Mouse (Mus musculus): Measurements from ENCODE around the gene Rnf103.
"Not testable (repeated sequence)": the region's sequence is repeated elsewhere in the genome, so short reads cannot be mapped to it uniquely, and the experiment has no call there.

Rnf103 gene

GRCm38 (mm10) chr6:71493675-71494340, at the start of gene Rnf103:
TSS of gene Rnf103 (plus strand) at chr6:71493894.
- DNase-seq (ENCODE audit: low spot score), result peak; percentile 92

- no peak for DNase-seq (ENCODE audit: low spot score)
These were observed 48.9 kb upstream of the Rnf103 start for GRCm38 (mm10) chr6:71444756-71445155.

- no peak for DNase-seq (ENCODE audit: low spot score)
These were observed 48.1 kb upstream of the Rnf103 start for GRCm38 (mm10) chr6:71445560-71445959.

GRCm38 (mm10) chr6:71452792-71453191, 40.9 kb upstream of the Rnf103 start:
- DNase-seq (ENCODE audit: low spot score), result no peak

GRCm38 (mm10) chr6:71453983-71454739, 39.5 kb upstream of the Rnf103 start:
- DNase-seq (ENCODE audit: low spot score), result not testable (repeated sequence)

- DNase-seq (ENCODE audit: low spot score), result no peak
These were observed 35.6 kb upstream of the Rnf103 start for GRCm38 (mm10) chr6:71457956-71458608.

GRCm38 (mm10) chr6:71465146-71465545, 28.5 kb upstream of the Rnf103 start:
- no peak for DNase-seq (ENCODE audit: low spot score)

- DNase-seq (ENCODE audit: low spot score), result no peak
These were observed 25.9 kb upstream of the Rnf103 start for GRCm38 (mm10) chr6:71467766-71468165.

- DNase-seq (ENCODE audit: low spot score), result no peak
These were observed 24.4 kb upstream of the Rnf103 start for GRCm38 (mm10) chr6:71469291-71469690.

- DNase-seq (ENCODE audit: low spot score), result no peak
These were observed 21.7 kb upstream of the Rnf103 start for GRCm38 (mm10) chr6:71471830-71472520.

GRCm38 (mm10) chr6:71472786-71473185, 20.9 kb upstream of the Rnf103 start:
- no peak for DNase-seq (ENCODE audit: low spot score)

- no peak for DNase-seq (ENCODE audit: low spot score)
These were observed 18.1 kb upstream of the Rnf103 start for GRCm38 (mm10) chr6:71475604-71476003.

GRCm38 (mm10) chr6:71476783-71477182, 16.9 kb upstream of the Rnf103 start:
- DNase-seq (ENCODE audit: low spot score), result no peak

- not testable (repeated sequence) for DNase-seq (ENCODE audit: low spot score)
These were observed 14.7 kb upstream of the Rnf103 start for GRCm38 (mm10) chr6:71478816-71479568.

GRCm38 (mm10) chr6:71479588-71479987, 14.1 kb upstream of the Rnf103 start:
- DNase-seq (ENCODE audit: low spot score), result not testable (repeated sequence)

- no peak for DNase-seq (ENCODE audit: low spot score)
These were observed 13.6 kb upstream of the Rnf103 start for GRCm38 (mm10) chr6:71480136-71480535.

GRCm38 (mm10) chr6:71481136-71481535, 12.6 kb upstream of the Rnf103 start:
- no peak for DNase-seq (ENCODE audit: low spot score)

GRCm38 (mm10) chr6:71485246-71485645, 8.4 kb upstream of the Rnf103 start:
- DNase-seq (ENCODE audit: low spot score), result no peak

- DNase-seq (ENCODE audit: low spot score), result no peak
These were observed 7.5 kb upstream of the Rnf103 start for GRCm38 (mm10) chr6:71486226-71486625.

- no peak for DNase-seq (ENCODE audit: low spot score)
These were observed 6.8 kb upstream of the Rnf103 start for GRCm38 (mm10) chr6:71486867-71487266.

GRCm38 (mm10) chr6:71487966-71488365, 5.7 kb upstream of the Rnf103 start:
- DNase-seq (ENCODE audit: low spot score), result no peak

- no peak for DNase-seq (ENCODE audit: low spot score)
These were observed 1.6 kb upstream of the Rnf103 start for GRCm38 (mm10) chr6:71492136-71492535.
